8 mouse cellular contexts compared by ENCODE assay signal in the genomic region with DNA sequence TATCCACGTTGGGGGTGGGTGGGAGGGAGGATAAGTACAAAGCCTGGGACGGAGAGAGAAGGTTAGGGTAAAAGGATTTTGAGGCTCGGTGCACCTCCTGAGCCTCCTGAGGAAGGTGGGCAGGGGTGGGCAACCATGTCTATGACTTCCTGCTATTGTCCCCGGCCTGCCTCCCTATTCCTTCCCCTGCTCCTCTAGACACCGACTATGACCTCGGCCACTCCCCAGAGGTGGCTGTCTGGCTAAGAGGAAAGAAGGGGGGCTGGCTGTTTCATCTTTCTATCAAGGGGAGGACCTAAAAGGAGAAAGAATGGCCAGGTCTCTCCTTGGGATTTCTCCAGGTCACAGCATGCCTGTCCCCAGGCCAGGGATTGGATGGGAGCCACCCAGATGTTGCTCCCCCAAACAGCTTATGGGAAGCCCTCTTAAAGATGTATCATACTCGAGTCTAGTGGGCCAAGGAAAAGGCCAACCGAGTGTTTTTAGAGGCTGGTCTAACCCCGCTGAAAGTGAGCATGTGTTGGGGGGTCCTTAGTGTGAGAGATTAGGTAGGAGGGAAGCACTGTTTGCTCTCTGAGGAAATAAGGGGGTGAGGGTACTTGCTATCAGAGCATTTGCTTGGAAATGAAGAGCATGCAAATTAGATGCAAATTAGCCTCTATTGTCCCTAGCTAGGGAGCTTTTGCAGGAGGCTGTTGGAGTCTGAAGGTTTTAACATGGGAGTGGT. TPM values are rescaled to one million over a fixed set of nuclear protein-coding genes. Genes with fewer than 3 reads are reported as not detected.
DNase-seq lines count a peak whose midpoint lies in the region; ATAC-seq and TF ChIP-seq lines count a peak whose summit lies in the region.

No protein-coding gene starts in this region.

- H3K27ac ChIP-seq in layer of hippocampus, adult 2 months, result peak overlapping the region; percentile 77
- peak overlapping the region; percentile 50 for H3K27ac ChIP-seq in embryonic facial prominence, embryonic 14.5 days (replicated peaks; ENCODE audit: low read depth, low read length)
- H3K27ac ChIP-seq in neural tube, embryonic 12.5 days, result peak overlapping the region; percentile 57

- DNase-seq in layer of hippocampus, adult 2 months (ENCODE audit: low spot score in 2 of 2), result no peak
- DNase-seq in layer of hippocampus, postnatal 25 days (ENCODE audit: extremely low spot score in 1 of 2, low spot score in 1 of 2), result no peak
- peak; percentile 40 for DNase-seq in embryonic facial prominence, embryonic 14.5 days (ENCODE audit: low spot score)
- peak; percentile 30 for DNase-seq in induced T-regulatory cell, adult 2 months (ENCODE audit: low read depth)
- DNase-seq in thymus, postnatal 36 days, result no peak
- no peak for DNase-seq in frontal cortex, postnatal 36 days (ENCODE audit: low spot score in 2 of 2)
- DNase-seq in left cerebral cortex, postnatal 10 days (ENCODE audit: extremely low spot score in 1 of 2, low spot score in 2 of 2), result no peak

- H3K27me3 ChIP-seq in embryonic facial prominence, embryonic 14.5 days (replicated peaks; ENCODE audit: control insufficient read depth, insufficient read depth, low read length), result no peaks in the 10 kb centered on the region
- no peaks in the 10 kb centered on the region for H3K27me3 ChIP-seq in neural tube, embryonic 12.5 days (replicated peaks)

- H3K9me3 ChIP-seq in embryonic facial prominence, embryonic 14.5 days (ENCODE audit: control insufficient read depth, low read length), result no peaks in the 10 kb centered on the region
- H3K9me3 ChIP-seq in neural tube, embryonic 12.5 days, result no peaks in the 10 kb centered on the region

- H3K4me2 ChIP-seq in embryonic facial prominence, embryonic 14.5 days (ENCODE audit: low read depth, low read length), result peak overlapping the region; percentile 84
- peak overlapping the region; percentile 77 for H3K4me2 ChIP-seq in neural tube, embryonic 12.5 days (replicated peaks)

- peaks cover 22% of the 10 kb centered on the region for H3K36me3 ChIP-seq in embryonic facial prominence, embryonic 14.5 days (ENCODE audit: control insufficient read depth, insufficient read depth, low read length)
- peaks cover 27% of the 10 kb centered on the region for H3K36me3 ChIP-seq in neural tube, embryonic 12.5 days

- ATAC-seq in embryonic facial prominence, embryonic 14.5 days (ENCODE audit: low read depth), result no peak
- no peak for ATAC-seq in neural tube, embryonic 12.5 days (ENCODE audit: low FRiP score, low read depth)

- H3K4me3 ChIP-seq in layer of hippocampus, adult 2 months, result peak overlapping the region; percentile 60
- peak overlapping the region; percentile 63 for H3K4me3 ChIP-seq in embryonic facial prominence, embryonic 14.5 days (ENCODE audit: low read depth, low read length)
- H3K4me3 ChIP-seq in neural tube, embryonic 12.5 days, result peak overlapping the region; percentile 86

- TF ChIP-seq CTCF in layer of hippocampus, adult 2 months (conservative IDR thresholded peaks at IDR 0.05), result no peak

- WGBS in embryonic facial prominence, embryonic 14.5 days, result 6% methylated on average over 9 of the region's 9 CpGs
- 6% methylated on average over 9 of the region's 9 CpGs for WGBS in neural tube, embryonic 12.5 days

- H3K4me1 ChIP-seq in embryonic facial prominence, embryonic 14.5 days (ENCODE audit: control insufficient read depth, insufficient read depth, low read length), result peaks cover 21% of the 10 kb centered on the region
- H3K4me1 ChIP-seq in neural tube, embryonic 12.5 days, result peaks cover 37% of the 10 kb centered on the region

- intact Hi-C loops in left cerebral cortex, postnatal 10 days (cut with DNase I), result loop anchor here (5.0 kb wide), 2 partner anchors 41 to 56 kb away; a partner anchor contains a TSS

- H3K9ac ChIP-seq in embryonic facial prominence, embryonic 14.5 days (ENCODE audit: low read depth, low read length), result peak overlapping the region; percentile 70
- H3K9ac ChIP-seq in neural tube, embryonic 12.5 days, result peak overlapping the region; percentile 88

RNA-seq across cellular contexts. Expression of a gene that starts 1.5 kb away (rescaled TPM):
- 10 to 100 TPM; 33.9 to 46.6 TPM for total RNA-seq in layer of hippocampus, adult 2 months (2021)
- 10 to 100 TPM; 35.1 to 41.9 TPM for total RNA-seq in layer of hippocampus, postnatal 25 days (2021)
- polyA plus RNA-seq in embryonic facial prominence, embryonic 14.5 days (2014; fragmentation: Nextera tagmentation; extraction: Ambion mirVana), result 14.4 and 16.6 TPM in 2 replicates
- 58.3 and 65.2 TPM in 2 replicates for polyA plus RNA-seq in neural tube, embryonic 12.5 days (2016; fragmentation: Nextera tagmentation; extraction: Ambion mirVana)
- 10 to 100 TPM; 60.5 to 73.6 TPM for total RNA-seq in left cerebral cortex, postnatal 10 days (2021)

RNA-seq across cellular contexts. Expression of a gene that starts 19.6 kb away (rescaled TPM):
- total RNA-seq in layer of hippocampus, adult 2 months (2021), result 1 to 10 TPM; 2.5 to 2.7 TPM
- total RNA-seq in layer of hippocampus, postnatal 25 days (2021), result 1 to 10 TPM; 2.1 to 3.1 TPM
- polyA plus RNA-seq in embryonic facial prominence, embryonic 14.5 days (2014; fragmentation: Nextera tagmentation; extraction: Ambion mirVana), result 5.8 and 6.4 TPM in 2 replicates
- 2.7 and 3.3 TPM in 2 replicates for polyA plus RNA-seq in neural tube, embryonic 12.5 days (2016; fragmentation: Nextera tagmentation; extraction: Ambion mirVana)
- total RNA-seq in left cerebral cortex, postnatal 10 days (2021), result 1 to 10 TPM; 2.7 to 2.8 TPM

RNA-seq across cellular contexts. Expression of a gene that starts 27.9 kb away (rescaled TPM):
- total RNA-seq in layer of hippocampus, adult 2 months (2021), result 10 to 100 TPM; 16.4 to 16.7 TPM
- 10 to 100 TPM; 16.5 to 18.4 TPM for total RNA-seq in layer of hippocampus, postnatal 25 days (2021)
- 12.0 and 13.2 TPM in 2 replicates for polyA plus RNA-seq in embryonic facial prominence, embryonic 14.5 days (2014; fragmentation: Nextera tagmentation; extraction: Ambion mirVana)
- polyA plus RNA-seq in neural tube, embryonic 12.5 days (2016; fragmentation: Nextera tagmentation; extraction: Ambion mirVana), result 24.5 and 24.8 TPM in 2 replicates
- total RNA-seq in left cerebral cortex, postnatal 10 days (2021), result 10 to 100 TPM; 23.2 to 23.5 TPM

RNA-seq across cellular contexts. Expression of a gene that starts 28.0 kb away (rescaled TPM):
- total RNA-seq in layer of hippocampus, adult 2 months (2021), result 10 to 100 TPM; 50.4 to 57.5 TPM
- total RNA-seq in layer of hippocampus, postnatal 25 days (2021), result 10 to 100 TPM; 43.1 to 48.2 TPM
- 58.3 and 62.2 TPM in 2 replicates for polyA plus RNA-seq in embryonic facial prominence, embryonic 14.5 days (2014; fragmentation: Nextera tagmentation; extraction: Ambion mirVana)
- polyA plus RNA-seq in neural tube, embryonic 12.5 days (2016; fragmentation: Nextera tagmentation; extraction: Ambion mirVana), result 86.5 and 91.3 TPM in 2 replicates
- total RNA-seq in left cerebral cortex, postnatal 10 days (2021), result 10 to 100 TPM; 30.5 to 36.6 TPM

RNA-seq across cellular contexts. Expression of a gene that starts 37.5 kb away (rescaled TPM):
- total RNA-seq in layer of hippocampus, adult 2 months (2021), result under 1 TPM in 1 of 2 experiments, not detected in 1; 0.71 TPM
- total RNA-seq in layer of hippocampus, postnatal 25 days (2021), result under 1 TPM; 0.76 to 0.94 TPM
- 6.4 and 9.7 TPM in 2 replicates for polyA plus RNA-seq in embryonic facial prominence, embryonic 14.5 days (2014; fragmentation: Nextera tagmentation; extraction: Ambion mirVana)
- polyA plus RNA-seq in neural tube, embryonic 12.5 days (2016; fragmentation: Nextera tagmentation; extraction: Ambion mirVana), result 1.3 and 1.6 TPM in 2 replicates
- total RNA-seq in left cerebral cortex, postnatal 10 days (2021), result under 1 TPM; 0.81 to 0.83 TPM

Comparison
In these comparisons a context has a peak if more than half of its experiments do, and no peak if none do; other contexts are left out.
1. DNase-seq: peak in embryonic facial prominence, embryonic 14.5 days (single experiment) and induced T-regulatory cell, adult 2 months (single experiment); none in layer of hippocampus, adult 2 months (0 of 2), layer of hippocampus, postnatal 25 days (0 of 2), thymus, postnatal 36 days (0 of 2), frontal cortex, postnatal 36 days (0 of 2) and left cerebral cortex, postnatal 10 days (0 of 2).
2. Peak in every context shown above with its lines, with median percentiles within 50 percentile points of each other: H3K27ac ChIP-seq and H3K4me3 ChIP-seq.